Mouse (Mus musculus): Measurements from ENCODE around the gene Rpl18. TPM values are rescaled to one million over a fixed set of nuclear protein-coding genes. Genes with fewer than 3 reads are reported as not detected.

Gene Rpl18
- polyA plus RNA-seq, 1 experiment from 2014 or later: 807 TPM

- CTCF ChIA-PET: no interaction called here
- POLR2A ChIA-PET: interaction anchor here (0.7 kb wide), 1 partner anchor 42 kb away, joined by 4 read pairs; no protein-coding TSS in a partner anchor
- peak; percentile 88 for ATAC-seq
- no peak for TF ChIP-seq CTCF (IDR thresholded peaks at IDR 0.05)
- in situ Hi-C loops (cut with MboI; ENCODE audit: low pct_unique_long_range_greater_than_20kb): no loop called here
- H3K27me3 ChIP-seq: no peaks in the 10 kb centered on the region
- DNase-seq (ENCODE audit: low read depth, low spot score): no peak
Measured at GRCm38 (mm10) chr7:45759400-45759799, 44.1 kb downstream of the Rpl18 start.

GRCm38 (mm10) chr7:45760151-45760550 is 44.9 kb downstream of the Rpl18 start:
- ChIA-PET CTCF (no interaction called here), POLR2A (no interaction called here)
- no peaks in the 10 kb centered on the region for H3K27me3 ChIP-seq
- ATAC-seq: no peak
- no peak for DNase-seq (ENCODE audit: low read depth, low spot score)
- in situ Hi-C loops (cut with MboI; ENCODE audit: low pct_unique_long_range_greater_than_20kb): no loop called here
- no peak for TF ChIP-seq CTCF (IDR thresholded peaks at IDR 0.05)

GRCm38 (mm10) chr7:45765995-45766394 is 50.7 kb downstream of the Rpl18 start:
- in situ Hi-C loops (cut with MboI; ENCODE audit: low pct_unique_long_range_greater_than_20kb): no loop called here
- no peak for DNase-seq (ENCODE audit: low read depth, low spot score)
- CTCF ChIA-PET: no interaction called here
- no peaks in the 10 kb centered on the region for H3K27me3 ChIP-seq
- no peak for ATAC-seq
- TF ChIP-seq CTCF (IDR thresholded peaks at IDR 0.05): no peak
- POLR2A ChIA-PET: no interaction called here

GRCm38 (mm10) chr7:45766764-45767163 is 51.5 kb downstream of the Rpl18 start:
- CTCF ChIA-PET: interaction anchor here (1.1 to 1.6 kb wide), 3 partner anchors 11 to 28 kb away, joined by 3 to 5 read pairs (median 3); no protein-coding TSS in a partner anchor

GRCm38 (mm10) chr7:45767500-45767899 is 52.2 kb downstream of the Rpl18 start:
- no peaks in the 10 kb centered on the region for H3K27me3 ChIP-seq
- ChIA-PET POLR2A (no interaction called here), CTCF (interaction anchor here (1.1 to 1.6 kb wide), 3 partner anchors 10 to 28 kb away, joined by 3 to 5 read pairs (median 3); no protein-coding TSS in a partner anchor)
- DNase-seq (ENCODE audit: low read depth, low spot score) (no peak), ATAC-seq (no peak)
- no peak for TF ChIP-seq CTCF (IDR thresholded peaks at IDR 0.05)
- in situ Hi-C loops (cut with MboI; ENCODE audit: low pct_unique_long_range_greater_than_20kb): no loop called here

More at GRCm38 (mm10) chr7:45766764-45767163, 51.5 kb downstream of the Rpl18 start:
- DNase-seq (ENCODE audit: low read depth, low spot score): no peak
- no peak for ATAC-seq
- in situ Hi-C loops (cut with MboI; ENCODE audit: low pct_unique_long_range_greater_than_20kb): no loop called here
- POLR2A ChIA-PET: no interaction called here
- no peaks in the 10 kb centered on the region for H3K27me3 ChIP-seq
- no peak for TF ChIP-seq CTCF (IDR thresholded peaks at IDR 0.05)

Other genes starting within 250 kb of the Rpl18 start
- gene Bax, start 248.6 kb upstream of the Rpl18 start, polyA plus RNA-seq (2021): 201 TPM
- 0.47 TPM for gene Tulp2, start 233.6 kb upstream of the Rpl18 start, polyA plus RNA-seq (2021)
- not detected for gene Gm45808, start 228.6 kb upstream of the Rpl18 start, polyA plus RNA-seq (2021)
- gene Dhdh, start 226.7 kb upstream of the Rpl18 start, polyA plus RNA-seq (2021): 0.06 TPM
- 506 TPM for gene Nucb1, start 205.1 kb upstream of the Rpl18 start, polyA plus RNA-seq (2021)
- gene Ppp1r15a, start 189.2 kb upstream of the Rpl18 start, polyA plus RNA-seq (2021): 123 TPM
- gene Plekha4, start 189.1 kb upstream of the Rpl18 start, polyA plus RNA-seq (2021): 2.2 TPM
- gene Hsd17b14, start 160.6 kb upstream of the Rpl18 start, polyA plus RNA-seq (2021): 1.6 TPM
- gene Bcat2, start 145.3 kb upstream of the Rpl18 start, polyA plus RNA-seq (2021): 57.2 TPM
- 0.14 TPM for gene Fgf21, start 100.0 kb upstream of the Rpl18 start, polyA plus RNA-seq (2021)
- gene Fut1, start 98.2 kb upstream of the Rpl18 start, polyA plus RNA-seq (2021): 0.91 TPM
- 0.12 TPM for gene Izumo1, start 93.6 kb upstream of the Rpl18 start, polyA plus RNA-seq (2021)
- gene Rasip1, start 88.0 kb upstream of the Rpl18 start, polyA plus RNA-seq (2021): 1.6 TPM
- 0.40 TPM for gene Mamstr, start 75.5 kb upstream of the Rpl18 start, polyA plus RNA-seq (2021)
- gene Fut2, start 49.1 kb upstream of the Rpl18 start, polyA plus RNA-seq (2021): 0.23 TPM
- 2.3 TPM for gene Ntn5, start 31.4 kb upstream of the Rpl18 start, polyA plus RNA-seq (2021)
- 4.4 TPM for gene Sec1, start 21.1 kb upstream of the Rpl18 start, polyA plus RNA-seq (2021)
- gene Car11, start 15.6 kb upstream of the Rpl18 start, polyA plus RNA-seq (2021): 43.7 TPM
- 73.2 TPM for gene Dbp, start 10.4 kb upstream of the Rpl18 start, polyA plus RNA-seq (2021)
- 28.0 TPM for gene Sphk2, start 2.5 kb downstream of the Rpl18 start, polyA plus RNA-seq (2021)
- 0.04 TPM for gene Fam83e, start 5.8 kb downstream of the Rpl18 start, polyA plus RNA-seq (2021)
- not detected for gene Spaca4, start 10.4 kb downstream of the Rpl18 start, polyA plus RNA-seq (2021)
- gene Lmtk3, start 68.3 kb downstream of the Rpl18 start, polyA plus RNA-seq (2021): 12.0 TPM
- 1.4 TPM for gene Sult2b1, start 69.2 kb downstream of the Rpl18 start, polyA plus RNA-seq (2021)
- gene Cyth2, start 99.1 kb downstream of the Rpl18 start, polyA plus RNA-seq (2021): 149 TPM
- 16.6 TPM for gene Kcnj14, start 109.3 kb downstream of the Rpl18 start, polyA plus RNA-seq (2021)
- gene Grwd1, start 115.5 kb downstream of the Rpl18 start, polyA plus RNA-seq (2021): 32.6 TPM
- 234 TPM for gene Kdelr1, start 157.3 kb downstream of the Rpl18 start, polyA plus RNA-seq (2021)
- gene Grin2d, start 162.9 kb downstream of the Rpl18 start, polyA plus RNA-seq (2021): 1.9 TPM
- gene Syngr4, start 181.3 kb downstream of the Rpl18 start, polyA plus RNA-seq (2021): 0.63 TPM
- gene Tmem143, start 181.5 kb downstream of the Rpl18 start, polyA plus RNA-seq (2021): 34.7 TPM
- gene Emp3, start 205.9 kb downstream of the Rpl18 start, polyA plus RNA-seq (2021): 26.7 TPM
- 0.64 TPM for gene Ccdc114, start 208.6 kb downstream of the Rpl18 start, polyA plus RNA-seq (2021)